Mouse (Mus musculus) G1E-ER4 (cell line): ENCODE results near the gene Zglp1. TPM values are rescaled to one million over a fixed set of nuclear protein-coding genes. Genes with fewer than 3 reads are reported as not detected.

Experiments
- GATA1 ChIP-seq: IDR thresholded peaks from one replicate; pipeline ENCODE4 v1.8.0; 2012; ENCODE audit warnings: low read length, inconsistent platforms
- polyA plus RNA-seq: library from polyadenylated mRNA; stranded (reverse); fragments of >175 nt; gene quantifications from 2 replicates; pipeline ENCODE4 v1.2.3, GENCODE M21; 2012

Gene Zglp1
- polyA plus RNA-seq, 1 experiment = 4.4 TPM

GRCm38 (mm10) chr9:21017177-21017575 lies 49.7 kb downstream of the Zglp1 start:
- TF ChIP-seq GATA1 = no peak

- no peak for TF ChIP-seq GATA1
These were observed 50.3 kb downstream of the Zglp1 start for GRCm38 (mm10) chr9:21016331-21017176.

- no peak for TF ChIP-seq GATA1
These were observed 51.2 kb downstream of the Zglp1 start, which contains the start of gene Icam1 for GRCm38 (mm10) chr9:21015571-21016130. TSS of gene Icam1 (plus strand) at chr9:21015985.

GRCm38 (mm10) chr9:21014691-21015570 lies 52.0 kb downstream of the Zglp1 start:
- TF ChIP-seq GATA1 = no peak

Other genes with a start within 250 kb of the Zglp1 start
- gene Rdh8, start 248.6 kb downstream of the Zglp1 start, polyA plus RNA-seq = not detected in 2 replicates
- gene A230050P20Rik, start 198.5 kb downstream of the Zglp1 start, polyA plus RNA-seq = not detected in 2 replicates
- 3.5 and 4.1 TPM in 2 replicates for gene Angptl6, start 187.4 kb downstream of the Zglp1 start, polyA plus RNA-seq
- gene Ppan, start 178.9 kb downstream of the Zglp1 start, polyA plus RNA-seq = 341 and 357 TPM in 2 replicates
- 613 and 834 TPM in 2 replicates for gene Eif3g, start 168.5 kb downstream of the Zglp1 start, polyA plus RNA-seq
- gene Dnmt1, start 107.2 kb downstream of the Zglp1 start, polyA plus RNA-seq = 152 and 172 TPM in 2 replicates
- 1.4 and 1.6 TPM in 2 replicates for gene S1pr2, start 90.3 kb downstream of the Zglp1 start, polyA plus RNA-seq
- gene Mrpl4, start 64.4 kb downstream of the Zglp1 start, polyA plus RNA-seq = 88.1 and 110 TPM in 2 replicates
- gene Icam1, start 51.1 kb downstream of the Zglp1 start, polyA plus RNA-seq = 0.55 and 0.58 TPM in 2 replicates
- 16.7 and 26.1 TPM in 2 replicates for gene Icam4, start 37.7 kb downstream of the Zglp1 start, polyA plus RNA-seq
- 0.52 and 0.62 TPM in 2 replicates for gene Icam5, start 35.0 kb downstream of the Zglp1 start, polyA plus RNA-seq
- gene Gm49373, start 6.0 kb upstream of the Zglp1 start, polyA plus RNA-seq = 0.67 and 0.73 TPM in 2 replicates
- 39.6 and 44.3 TPM in 2 replicates for gene Fdx1l, start 6.5 kb upstream of the Zglp1 start, polyA plus RNA-seq
- 422 and 499 TPM in 2 replicates for gene Gm38431, start 24.9 kb upstream of the Zglp1 start, polyA plus RNA-seq
- gene Raver1, start 24.9 kb upstream of the Zglp1 start, polyA plus RNA-seq = 0.84 and 2.5 TPM in 2 replicates
- 16.0 and 16.3 TPM in 2 replicates for gene Tyk2, start 64.2 kb upstream of the Zglp1 start, polyA plus RNA-seq
- gene Cdc37, start 82.9 kb upstream of the Zglp1 start, polyA plus RNA-seq = 216 and 275 TPM in 2 replicates
- gene Pde4a, start 98.6 kb upstream of the Zglp1 start, polyA plus RNA-seq = 3.6 and 3.9 TPM in 2 replicates
- 79.1 and 86.5 TPM in 2 replicates for gene Keap1, start 172.3 kb upstream of the Zglp1 start, polyA plus RNA-seq
- not detected in 2 replicates for gene S1pr5, start 181.3 kb upstream of the Zglp1 start, polyA plus RNA-seq
- gene Atg4d, start 198.2 kb upstream of the Zglp1 start, polyA plus RNA-seq = 25.8 and 27.7 TPM in 2 replicates
- gene Kri1, start 220.9 kb upstream of the Zglp1 start, polyA plus RNA-seq = 43.4 and 53.0 TPM in 2 replicates
- 27.5 and 28.0 TPM in 2 replicates for gene Cdkn2d, start 224.3 kb upstream of the Zglp1 start, polyA plus RNA-seq
- not detected in 2 replicates for gene Ap1m2, start 245.2 kb upstream of the Zglp1 start, polyA plus RNA-seq